Mouse (Mus musculus): ENCODE results near the gene Insyn1. TPM values are rescaled to one million over a fixed set of nuclear protein-coding genes. Genes with fewer than 3 reads are reported as not detected.
A peak's percentile ranks its signal among the peaks of the same experiment; 100 is the strongest.

The Insyn1 gene
- polyA plus RNA-seq (2015; fragmentation: Nextera tagmentation; extraction: Ambion mirVana): 0.71 and 1.4 TPM in 2 replicates

- Histone ChIP-seq H3K4me2 (peak within 1 kb of the TSS; percentile 99), H3K27me3 (peaks cover 69% of the 10 kb centered on the region), H3K27ac (peak within 1 kb of the TSS; percentile 74), H3K4me3 (peak within 1 kb of the TSS; percentile 78), H3K36me3 (no peaks in the 10 kb centered on the region), H3K9ac (peak within 1 kb of the TSS; percentile 79), H3K4me1 (replicated peaks) (peaks cover 21% of the 10 kb centered on the region), H3K9me3 (replicated peaks) (no peaks in the 10 kb centered on the region)
- ATAC-seq (replicated peaks; ENCODE audit: insufficient number of reproducible peaks, insufficient read depth, low FRiP score, low read depth): peak; percentile 73
- WGBS: under 1% methylated on average over 80 of the region's 104 CpGs
Observed at GRCm38 (mm10) chr9:58487851-58488801, at the start of gene Insyn1. Gene Insyn1 (plus strand): TSS chr9:58488603.

- H3K27ac ChIP-seq: no peak overlapping the region
- no peaks in the 10 kb centered on the region for H3K36me3 ChIP-seq
- 85% methylated on average over 22 of the region's 22 CpGs for WGBS
- H3K9ac ChIP-seq: no peak overlapping the region
- no peaks in the 10 kb centered on the region for H3K9me3 ChIP-seq (replicated peaks)
- H3K4me1 ChIP-seq (replicated peaks): peaks cover 4% of the 10 kb centered on the region
- ATAC-seq (replicated peaks; ENCODE audit: insufficient number of reproducible peaks, insufficient read depth, low FRiP score, low read depth): no peak
- H3K27me3 ChIP-seq: no peaks in the 10 kb centered on the region
- H3K4me2 ChIP-seq: no peak overlapping the region
- no peak overlapping the region for H3K4me3 ChIP-seq
Observed at GRCm38 (mm10) chr9:58438921-58439396, 49.4 kb upstream of the Insyn1 start.

GRCm38 (mm10) chr9:58440100-58440499, 48.3 kb upstream of the Insyn1 start:
- no peak overlapping the region for H3K27ac ChIP-seq
- H3K36me3 ChIP-seq: no peaks in the 10 kb centered on the region
- H3K27me3 ChIP-seq: no peaks in the 10 kb centered on the region
- no peak overlapping the region for H3K4me3 ChIP-seq
- no peak overlapping the region for H3K4me2 ChIP-seq
- WGBS: 76% methylated on average over 6 of the region's 6 CpGs
- H3K9me3 ChIP-seq (replicated peaks): no peaks in the 10 kb centered on the region
- 0 out of 2 replicates have a peak, but pooled peaks have one; percentile 47 for ATAC-seq (replicated peaks; ENCODE audit: insufficient number of reproducible peaks, insufficient read depth, low FRiP score, low read depth)
- H3K4me1 ChIP-seq (replicated peaks): peaks cover 4% of the 10 kb centered on the region
- no peak overlapping the region for H3K9ac ChIP-seq

- H3K9me3 ChIP-seq (replicated peaks): no peaks in the 10 kb centered on the region
- no peaks in the 10 kb centered on the region for H3K36me3 ChIP-seq
- H3K4me3 ChIP-seq: no peak overlapping the region
- no peak overlapping the region for H3K27ac ChIP-seq
- H3K4me1 ChIP-seq (replicated peaks): peaks cover 4% of the 10 kb centered on the region
- no peak overlapping the region for H3K9ac ChIP-seq
- peak; percentile 44 for ATAC-seq (replicated peaks; ENCODE audit: insufficient number of reproducible peaks, insufficient read depth, low FRiP score, low read depth)
- no peaks in the 10 kb centered on the region for H3K27me3 ChIP-seq
- no peak overlapping the region for H3K4me2 ChIP-seq
Observed at GRCm38 (mm10) chr9:58440614-58441013, 47.8 kb upstream of the Insyn1 start.

- Histone ChIP-seq H3K36me3 (no peaks in the 10 kb centered on the region), H3K9ac (no peak overlapping the region), H3K9me3 (replicated peaks) (no peaks in the 10 kb centered on the region), H3K4me3 (no peak overlapping the region), H3K27ac (0 out of 2 replicates have a peak overlapping the region, but pooled peaks have one; percentile 29), H3K27me3 (no peaks in the 10 kb centered on the region), H3K4me2 (no peak overlapping the region), H3K4me1 (replicated peaks) (peaks cover 4% of the 10 kb centered on the region)
- no peak for ATAC-seq (replicated peaks; ENCODE audit: insufficient number of reproducible peaks, insufficient read depth, low FRiP score, low read depth)
- 54% methylated on average over 6 of the region's 6 CpGs for WGBS
Observed at GRCm38 (mm10) chr9:58441351-58442104, 46.9 kb upstream of the Insyn1 start.

GRCm38 (mm10) chr9:58442105-58443010, 46.0 kb upstream of the Insyn1 start:
- no peaks in the 10 kb centered on the region for H3K9me3 ChIP-seq (replicated peaks)
- 36% methylated on average over 7 of the region's 7 CpGs for WGBS
- no peaks in the 10 kb centered on the region for H3K36me3 ChIP-seq
- H3K4me3 ChIP-seq: no peak overlapping the region
- 0 out of 2 replicates have a peak overlapping the region, but pooled peaks have one; percentile 29 for H3K27ac ChIP-seq
- no peak overlapping the region for H3K9ac ChIP-seq
- H3K27me3 ChIP-seq: no peaks in the 10 kb centered on the region
- peaks cover 4% of the 10 kb centered on the region for H3K4me1 ChIP-seq (replicated peaks)
- no peak overlapping the region for H3K4me2 ChIP-seq
- 0 out of 2 replicates have a peak, but pooled peaks have one; percentile 9 for ATAC-seq (replicated peaks; ENCODE audit: insufficient number of reproducible peaks, insufficient read depth, low FRiP score, low read depth)

GRCm38 (mm10) chr9:58443061-58443460, 45.3 kb upstream of the Insyn1 start:
- H3K4me2 ChIP-seq: no peak overlapping the region
- no peaks in the 10 kb centered on the region for H3K27me3 ChIP-seq
- no peak overlapping the region for H3K4me3 ChIP-seq
- peaks cover 8% of the 10 kb centered on the region for H3K4me1 ChIP-seq (replicated peaks)
- H3K36me3 ChIP-seq: no peaks in the 10 kb centered on the region
- no peak for ATAC-seq (replicated peaks; ENCODE audit: insufficient number of reproducible peaks, insufficient read depth, low FRiP score, low read depth)
- no peaks in the 10 kb centered on the region for H3K9me3 ChIP-seq (replicated peaks)
- WGBS: 84% methylated on average over 3 of the region's 3 CpGs
- H3K27ac ChIP-seq: no peak overlapping the region
- H3K9ac ChIP-seq: no peak overlapping the region

- Histone ChIP-seq H3K27me3 (no peaks in the 10 kb centered on the region), H3K9ac (no peak overlapping the region), H3K4me2 (no peak overlapping the region), H3K27ac (no peak overlapping the region), H3K4me3 (no peak overlapping the region), H3K36me3 (no peaks in the 10 kb centered on the region), H3K9me3 (replicated peaks) (no peaks in the 10 kb centered on the region), H3K4me1 (replicated peaks) (peaks cover 15% of the 10 kb centered on the region)
- ATAC-seq (replicated peaks; ENCODE audit: insufficient number of reproducible peaks, insufficient read depth, low FRiP score, low read depth): no peak
- 54% methylated on average over 4 of the region's 4 CpGs for WGBS
Observed at GRCm38 (mm10) chr9:58446829-58447228, 41.6 kb upstream of the Insyn1 start.

GRCm38 (mm10) chr9:58447997-58448595, 40.3 kb upstream of the Insyn1 start:
- Histone ChIP-seq H3K9ac (no peak overlapping the region), H3K27me3 (no peaks in the 10 kb centered on the region), H3K36me3 (no peaks in the 10 kb centered on the region), H3K4me1 (replicated peaks) (peaks cover 10% of the 10 kb centered on the region), H3K4me3 (no peak overlapping the region), H3K27ac (no peak overlapping the region), H3K4me2 (no peak overlapping the region), H3K9me3 (replicated peaks) (no peaks in the 10 kb centered on the region)
- 51% methylated on average over 12 of the region's 12 CpGs for WGBS
- ATAC-seq (replicated peaks; ENCODE audit: insufficient number of reproducible peaks, insufficient read depth, low FRiP score, low read depth): no peak

GRCm38 (mm10) chr9:58449526-58449925, 38.9 kb upstream of the Insyn1 start:
- H3K27me3 ChIP-seq: no peaks in the 10 kb centered on the region
- H3K36me3 ChIP-seq: no peaks in the 10 kb centered on the region
- H3K9me3 ChIP-seq (replicated peaks): no peaks in the 10 kb centered on the region
- no peak overlapping the region for H3K9ac ChIP-seq
- WGBS: 58% methylated on average over 3 of the region's 3 CpGs
- H3K4me1 ChIP-seq (replicated peaks): peaks cover 10% of the 10 kb centered on the region
- no peak overlapping the region for H3K27ac ChIP-seq
- no peak overlapping the region for H3K4me2 ChIP-seq
- ATAC-seq (replicated peaks; ENCODE audit: insufficient number of reproducible peaks, insufficient read depth, low FRiP score, low read depth): no peak
- no peak overlapping the region for H3K4me3 ChIP-seq

Measured in heart, embryonic 15.5 days (tissue).